Mouse (Mus musculus): ENCODE measurements around the gene Cep170b. TPM values are rescaled to one million over a fixed set of nuclear protein-coding genes. Genes with fewer than 3 reads are reported as not detected.

The Cep170b gene
- 10 to 100 TPM in 1 of 2 experiments, 1 to 10 TPM in 1; 9.6 to 20.3 TPM for polyA plus RNA-seq (2017; shearing (Covaris generic))

DNA sequence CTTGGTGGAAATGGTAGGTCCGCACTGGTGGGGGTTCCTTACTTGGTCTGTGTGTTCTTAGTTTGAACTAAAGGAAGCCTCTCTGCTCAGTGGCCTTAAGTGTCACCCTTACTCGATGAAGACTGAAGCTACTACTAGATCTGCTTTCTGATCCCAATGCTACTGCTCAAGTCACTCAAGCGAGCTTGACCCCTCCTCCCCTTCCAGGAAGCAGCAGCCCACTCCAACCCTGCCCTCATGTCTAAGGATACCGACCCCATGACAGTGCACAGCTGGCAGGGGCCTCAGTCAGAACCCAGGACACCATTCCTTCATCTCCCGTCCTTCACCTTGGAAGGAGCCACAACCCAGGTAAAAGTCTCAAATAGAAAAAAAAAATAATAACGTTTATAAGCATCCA, at the start of gene Cep170b:
Gene Cep170b, plus strand, starts transcription at position 240 of the 400 bp plus-strand sequence.

DNA sequence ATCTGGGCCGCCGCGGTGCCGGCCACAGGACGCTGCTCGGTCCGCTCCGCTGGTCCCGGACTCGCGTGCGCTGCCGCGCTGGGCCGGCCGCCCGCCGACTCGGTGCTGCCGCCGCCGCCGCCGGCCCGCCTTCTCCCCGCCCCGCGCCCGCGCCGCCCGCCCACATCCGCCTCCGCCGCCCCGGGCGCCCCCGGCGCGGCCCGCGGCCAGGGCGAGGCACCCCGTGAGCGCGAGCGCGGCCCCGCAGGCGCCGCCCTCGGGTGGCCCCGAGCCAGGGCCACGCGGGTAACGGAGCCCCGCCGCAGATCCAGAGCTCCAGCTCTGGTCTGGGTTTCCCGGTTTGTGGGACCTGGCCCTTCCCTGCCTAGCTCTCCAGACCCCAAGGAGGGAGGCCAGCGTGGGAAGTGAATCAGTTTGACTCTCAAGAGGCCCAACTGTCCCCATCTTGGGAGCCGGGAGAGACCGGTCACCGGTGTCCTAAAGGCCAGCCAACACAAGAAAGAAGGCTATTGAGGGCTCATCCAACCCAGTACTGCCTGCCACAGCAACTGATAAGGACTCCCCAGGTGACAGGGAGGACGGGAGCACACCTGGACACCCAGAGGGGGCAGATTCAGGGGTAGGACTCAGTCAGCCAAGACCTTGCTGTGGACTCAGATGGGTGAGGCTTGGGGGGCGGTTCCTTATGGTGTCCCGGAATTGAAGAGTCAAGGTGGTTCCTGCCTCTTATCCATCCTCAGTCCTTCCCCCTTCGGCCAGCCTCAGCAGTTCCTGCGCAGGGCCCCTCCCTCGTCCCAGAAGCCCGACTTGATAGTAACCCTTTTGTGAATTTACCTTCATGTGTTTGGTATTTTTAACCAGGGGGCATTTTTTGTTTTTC, 45.9 kb upstream of the Cep170b start, which contains the start of gene Akt1:
Gene Akt1, minus strand, starts transcription at position 753 of the 880 bp plus-strand sequence.

GRCm38 (mm10) chr12:112678555-112679026, 41.7 kb upstream of the Cep170b start, which contains the start of gene Zbtb42:
Gene Zbtb42 (plus strand): TSS chr12:112678828.

DNA sequence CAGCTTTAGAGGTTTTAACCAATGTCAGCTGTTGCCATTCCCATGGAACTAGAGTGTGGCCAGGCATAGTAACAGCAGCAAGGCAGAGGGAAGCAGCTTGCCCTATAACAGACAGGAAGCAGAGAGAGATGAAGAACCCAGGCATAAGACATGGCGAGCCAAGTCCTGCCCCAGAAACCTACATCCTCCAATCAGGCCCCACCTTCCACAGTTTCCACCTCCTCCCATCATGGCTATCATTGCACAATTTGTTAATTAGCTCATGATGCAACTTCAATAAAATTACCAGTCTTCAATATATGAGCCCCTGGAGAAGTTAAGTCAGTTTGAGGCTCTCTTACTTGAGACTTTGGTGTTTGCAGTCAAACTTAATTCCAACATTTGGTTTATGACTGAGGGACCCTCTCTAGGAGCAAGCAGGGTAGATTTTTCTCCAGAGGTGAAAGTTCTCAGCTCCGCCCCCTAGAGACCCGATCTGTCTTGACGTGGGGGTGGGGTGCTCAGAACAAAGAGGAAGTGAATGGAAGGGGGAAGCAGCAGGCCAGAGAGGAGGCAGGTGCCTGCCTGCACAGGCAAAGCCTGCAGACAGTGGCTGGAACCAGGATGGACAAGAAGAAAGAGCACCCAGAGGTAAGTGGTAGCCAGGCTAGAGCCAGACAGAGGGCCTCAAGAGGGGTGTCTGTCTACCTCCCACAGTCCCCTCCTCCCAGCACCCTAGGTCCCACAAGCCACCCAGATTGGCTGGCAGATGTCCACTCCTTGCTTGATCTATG, 40.1 kb downstream of the Cep170b start, which contains the start of gene Pld4:
Gene Pld4, plus strand, starts transcription at position 502 of the 773 bp plus-strand sequence.

Other genes with a start within 250 kb of the Cep170b start
- gene A530016L24Rik, start 231.0 kb upstream of the Cep170b start, polyA plus RNA-seq (2017; shearing (Covaris generic)): under 1 TPM in 1 of 2 experiments, not detected in 1; 0.44 TPM
- gene Tmem179, start 203.7 kb upstream of the Cep170b start, polyA plus RNA-seq (2017; shearing (Covaris generic)): under 1 TPM; 0.13 to 0.81 TPM
- 10 to 100 TPM; 13.0 to 22.7 TPM for gene Inf2, start 131.7 kb upstream of the Cep170b start, polyA plus RNA-seq (2017; shearing (Covaris generic))
- 1 to 10 TPM; 1.8 to 5.6 TPM for gene Adssl1, start 100.4 kb upstream of the Cep170b start, polyA plus RNA-seq (2017; shearing (Covaris generic))
- 10 to 100 TPM; 33.8 to 36.5 TPM for gene Siva1, start 75.8 kb upstream of the Cep170b start, polyA plus RNA-seq (2017; shearing (Covaris generic))
- gene Akt1, start 45.6 kb upstream of the Cep170b start, polyA plus RNA-seq (2017; shearing (Covaris generic)): 100 to 1,000 TPM; 163 to 181 TPM
- 1 to 10 TPM; 3.5 to 5.5 TPM for gene Zbtb42, start 41.6 kb upstream of the Cep170b start, polyA plus RNA-seq (2017; shearing (Covaris generic))
- 10 to 100 TPM in 1 of 2 experiments, 1 to 10 TPM in 1; 1.3 to 18.1 TPM for gene Pld4, start 40.2 kb downstream of the Cep170b start, polyA plus RNA-seq (2017; shearing (Covaris generic))
- gene Ahnak2, start 82.2 kb downstream of the Cep170b start, polyA plus RNA-seq (2017; shearing (Covaris generic)): not detected
- under 1 TPM in 1 of 2 experiments, not detected in 1; 0.82 TPM for gene Clba1, start 88.5 kb downstream of the Cep170b start, polyA plus RNA-seq (2017; shearing (Covaris generic))
- gene Cdca4, start 109.0 kb downstream of the Cep170b start, polyA plus RNA-seq (2017; shearing (Covaris generic)): 10 to 100 TPM; 69.2 to 88.8 TPM
- 10 to 100 TPM; 32.3 to 44.6 TPM for gene Gpr132, start 147.8 kb downstream of the Cep170b start, polyA plus RNA-seq (2017; shearing (Covaris generic))
- 1 to 10 TPM; 2.0 to 2.2 TPM for gene Jag2, start 209.3 kb downstream of the Cep170b start, polyA plus RNA-seq (2017; shearing (Covaris generic))
- 10 to 100 TPM; 33.2 to 42.5 TPM for gene Nudt14, start 221.7 kb downstream of the Cep170b start, polyA plus RNA-seq (2017; shearing (Covaris generic))